Mouse (Mus musculus) midbrain, postnatal 0 days (tissue): Measurements from ENCODE around the gene Il10rb. TPM values are rescaled to one million over a fixed set of nuclear protein-coding genes. Genes with fewer than 3 reads are reported as not detected.

Source experiments
- ATAC-seq: fragments of 200-750 bp; cut with Nextera tagmentation; 2 replicates; pipeline ENCODE4 v1.8.0; 2017; ENCODE audit warnings: moderate number of reproducible peaks, mild to moderate bottlenecking, moderate TSS enrichment, moderate library complexity; ENCODE audit not compliant: low FRiP score
- DNase-seq: peaks from one replicate; pipeline ENCODE4 v3.0.0-alpha.2; 2015; ENCODE audit warnings: low spot score
- H3K27ac ChIP-seq: fragments of 300-500 bp; sonication (generic); 2 replicates; pipeline ENCODE4 v1.5.1; 2014; ENCODE audit warnings: low read depth, mild to moderate bottlenecking, low read length, mixed read lengths
- H3K27me3 ChIP-seq: fragments of 300-500 bp; sonication (generic); 2 replicates; pipeline ENCODE4 v1.6.1; 2014; ENCODE audit warnings: low read length, control low read depth, mixed read lengths; ENCODE audit not compliant: insufficient read depth
- H3K36me3 ChIP-seq: fragments of 300-500 bp; sonication (generic); 2 replicates; pipeline ENCODE4 v1.6.1; 2014; ENCODE audit warnings: low read length, control low read depth, mixed read lengths; ENCODE audit not compliant: insufficient read depth
- H3K4me1 ChIP-seq: fragments of 300-500 bp; sonication (generic); 2 replicates; pipeline ENCODE4 v1.6.1; 2014; ENCODE audit warnings: mild to moderate bottlenecking, control low read depth, antibody characterized with exemption, low read length, mixed read lengths; ENCODE audit not compliant: insufficient read depth
- H3K4me2 ChIP-seq: fragments of 300-500 bp; sonication (generic); 2 replicates; pipeline ENCODE4 v1.6.1; 2014; ENCODE audit warnings: low read depth, mild to moderate bottlenecking, low read length, mixed read lengths; ENCODE audit not compliant: poor library complexity, severe bottlenecking
- H3K4me3 ChIP-seq: fragments of 300-500 bp; sonication (generic); 2 replicates; pipeline ENCODE4 v1.5.1; 2014; ENCODE audit warnings: low read depth, mild to moderate bottlenecking, low read length, moderate library complexity
- H3K9ac ChIP-seq: fragments of 300-500 bp; sonication (generic); replicated peaks from 2 replicates; pipeline ENCODE4 v1.6.1; 2014; ENCODE audit warnings: mild to moderate bottlenecking, low read length, moderate library complexity, mixed read lengths; ENCODE audit not compliant: poor library complexity, severe bottlenecking
- H3K9me3 ChIP-seq: fragments of 300-500 bp; sonication (generic); 2 replicates; pipeline ENCODE4 v1.6.1; 2016; ENCODE audit warnings: low read length, control low read depth
- CTCF ChIP-seq: IDR thresholded peaks from 2 replicates; pipeline ENCODE4 v1.5.1; 2016; ENCODE audit warnings: antibody characterized with exemption, mild to moderate bottlenecking
- WGBS: fragments of 180-500 bp; shearing (Covaris S2); extraction: QIAGEN DNeasy Blood & Tissue Kit; methylation state at CpG from one replicate; pipeline ENCODE4 v1.1.7; 2014; 5-methylcytosine and 5-hydroxymethylcytosine counted together
- polyA plus RNA-seq: library from polyadenylated mRNA; unstranded; fragments of >200 nt; fragmentation: Nextera tagmentation; extraction: Ambion mirVana; gene quantifications from 2 replicates; pipeline ENCODE4 v1.2.1, GENCODE M21; 2015
- total RNA-seq: library from RNA; depleted of rRNA; stranded (reverse); fragments of >200 nt; gene quantifications from 2 replicates; pipeline ENCODE4 v1.2.3, GENCODE M21; 2014

The Il10rb gene
- total and polyA plus RNA-seq, 2 experiments from 2014 or later = 5.5 to 10.5 TPM

DNA sequence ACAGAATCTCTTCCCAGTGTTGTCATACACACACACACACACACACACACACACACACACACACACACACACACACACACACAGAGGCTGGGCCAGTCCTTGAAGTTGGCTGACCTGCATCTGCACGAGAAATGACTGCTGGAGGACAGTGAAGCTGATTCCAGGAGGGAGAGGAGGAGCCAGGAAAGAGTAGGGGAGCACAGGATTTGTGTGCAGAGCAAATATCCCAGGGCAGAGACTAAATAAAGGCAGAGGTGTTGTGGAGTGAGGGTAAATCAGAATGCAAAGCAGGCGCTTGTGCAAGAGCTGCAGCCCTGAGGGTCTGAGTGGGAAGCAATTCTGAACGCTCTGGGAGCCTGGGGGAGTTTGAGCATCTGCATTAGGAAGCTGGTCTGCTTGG is 45.8 kb upstream of the Il10rb start:
- DNase-seq (no peak), ATAC-seq (no peak)
- no peaks in the 10 kb centered on the region for H3K36me3 ChIP-seq
- no peak overlapping the region for H3K4me2 ChIP-seq
- no peak overlapping the region for H3K27ac ChIP-seq
- no peak overlapping the region for H3K9ac ChIP-seq
- WGBS = 41% methylated on average over 3 of the region's 3 CpGs
- TF ChIP-seq CTCF = no peak
- H3K4me1 ChIP-seq = no peaks in the 10 kb centered on the region
- H3K27me3 ChIP-seq = peaks cover 9% of the 10 kb centered on the region; the same call in 1 of the 2 replicates
- H3K9me3 ChIP-seq = no peaks in the 10 kb centered on the region
- no peak overlapping the region for H3K4me3 ChIP-seq

DNA sequence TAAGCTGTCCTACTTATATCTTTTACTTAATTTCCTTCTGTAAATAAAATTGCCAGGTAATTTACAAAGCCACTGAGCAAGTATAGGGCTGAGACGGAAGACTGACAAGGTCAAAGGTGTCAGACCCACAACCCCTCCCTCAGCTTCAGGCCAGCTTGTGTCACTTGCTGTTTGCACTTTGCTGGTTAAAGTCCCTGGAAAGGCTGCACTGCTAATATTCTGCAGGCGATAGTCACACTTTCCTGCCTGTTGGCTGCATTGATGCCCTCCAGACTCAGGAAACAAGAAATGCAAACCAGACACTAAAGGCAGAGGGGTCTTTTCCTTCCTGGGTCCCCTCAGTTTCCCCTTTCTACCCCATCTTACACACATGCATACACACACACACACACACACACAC is 44.0 kb upstream of the Il10rb start:
- Histone ChIP-seq H3K4me2 (no peak overlapping the region), H3K27me3 (0 out of 2 replicates have a peak, but pooled peaks cover 3% of the 10 kb centered on the region), H3K4me1 (no peaks in the 10 kb centered on the region), H3K9ac (no peak overlapping the region), H3K9me3 (no peaks in the 10 kb centered on the region), H3K27ac (no peak overlapping the region), H3K36me3 (no peaks in the 10 kb centered on the region), H3K4me3 (no peak overlapping the region)
- no peak for ATAC-seq
- no peak for DNase-seq
- TF ChIP-seq CTCF = no peak
- WGBS = 72% methylated on average over 2 of the region's 2 CpGs

DNA sequence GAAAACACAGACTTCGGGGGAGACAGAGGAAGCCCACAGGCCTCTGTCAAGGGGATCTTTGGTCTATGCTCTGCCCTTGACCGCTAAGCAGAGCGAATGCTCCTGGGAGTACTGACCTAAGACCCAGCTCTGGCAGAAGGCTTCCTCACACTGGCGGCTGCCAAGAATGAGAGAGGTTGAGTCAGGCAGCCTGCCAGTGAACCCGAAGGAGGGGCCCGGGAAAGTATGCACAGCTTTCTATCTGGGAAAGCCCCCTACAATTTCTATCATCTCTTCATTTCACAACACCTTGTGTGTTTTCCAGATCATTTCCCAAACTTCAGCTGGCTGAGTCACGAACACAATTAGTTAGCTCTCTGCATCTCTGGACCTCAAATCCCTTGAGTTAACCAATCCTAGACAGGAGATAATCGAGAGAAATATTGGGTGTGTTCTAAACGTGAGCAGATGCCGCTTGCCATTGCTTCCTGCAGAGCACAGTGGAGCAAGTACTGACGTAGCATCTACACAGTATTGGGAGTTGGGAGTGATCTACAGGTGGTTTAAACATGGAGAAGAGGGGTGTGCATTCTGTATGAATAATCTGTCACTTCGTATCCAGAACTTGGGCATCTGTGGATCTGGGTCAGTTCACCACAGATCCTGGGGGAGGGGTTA is 43.2 kb upstream of the Il10rb start:
- Histone ChIP-seq H3K4me2 (no peak overlapping the region), H3K27me3 (0 out of 2 replicates have a peak, but pooled peaks cover 1% of the 10 kb centered on the region), H3K27ac (no peak overlapping the region), H3K4me1 (no peaks in the 10 kb centered on the region), H3K4me3 (no peak overlapping the region), H3K36me3 (no peaks in the 10 kb centered on the region), H3K9me3 (no peaks in the 10 kb centered on the region), H3K9ac (no peak overlapping the region)
- 67% methylated on average over 12 of the region's 12 CpGs for WGBS
- DNase-seq (no peak), ATAC-seq (no peak)
- no peak for TF ChIP-seq CTCF

DNA sequence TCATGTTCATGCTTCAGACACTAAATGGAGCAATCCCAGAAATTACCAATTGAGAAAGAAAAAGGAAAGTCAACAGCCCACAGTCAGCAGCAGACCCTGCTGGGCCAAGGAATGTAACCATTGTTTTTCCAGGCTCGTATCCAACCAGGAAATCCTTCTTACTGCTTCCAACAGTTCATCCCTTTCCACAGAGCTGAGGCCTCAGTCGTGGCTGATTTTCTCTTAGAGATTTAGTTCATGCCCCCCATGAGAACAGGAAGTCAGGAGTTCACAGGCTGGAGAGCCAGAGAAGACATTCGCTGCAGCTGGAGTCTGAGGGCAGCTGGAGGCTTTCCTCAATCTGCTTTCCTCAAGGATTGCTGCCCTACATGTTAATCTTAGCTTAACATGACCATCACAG is 42.5 kb upstream of the Il10rb start:
- no peak for ATAC-seq
- H3K27ac ChIP-seq = no peak overlapping the region
- TF ChIP-seq CTCF = no peak
- no peaks in the 10 kb centered on the region for H3K9me3 ChIP-seq
- no peaks in the 10 kb centered on the region for H3K36me3 ChIP-seq
- H3K4me3 ChIP-seq = no peak overlapping the region
- DNase-seq = peak; percentile 49
- no peaks in the 10 kb centered on the region for H3K27me3 ChIP-seq
- no peak overlapping the region for H3K4me2 ChIP-seq
- H3K4me1 ChIP-seq = no peaks in the 10 kb centered on the region
- 34% methylated on average over 3 of the region's 3 CpGs for WGBS
- H3K9ac ChIP-seq = no peak overlapping the region

DNA sequence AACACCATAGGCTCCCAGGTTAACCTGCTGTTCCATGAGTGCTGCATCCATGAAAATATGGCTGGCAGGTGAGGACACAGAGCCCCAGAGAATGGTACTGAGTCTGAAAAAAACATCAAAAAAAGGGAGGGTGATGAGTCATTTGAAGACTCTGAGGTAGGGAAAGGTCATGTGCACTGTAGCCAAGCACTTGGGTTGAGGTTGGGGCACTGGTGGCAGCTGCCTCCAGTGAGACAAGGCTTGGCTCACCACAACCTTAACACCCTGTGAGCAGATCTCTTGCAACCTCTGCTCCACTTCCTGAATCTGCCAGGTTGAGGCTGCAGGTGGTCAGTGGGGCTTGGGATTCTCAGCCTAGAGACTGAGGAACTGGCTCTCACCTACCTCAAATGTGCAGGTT is 39.4 kb upstream of the Il10rb start:
- no peak for ATAC-seq
- H3K4me3 ChIP-seq = no peak overlapping the region
- no peak overlapping the region for H3K9ac ChIP-seq

DNA sequence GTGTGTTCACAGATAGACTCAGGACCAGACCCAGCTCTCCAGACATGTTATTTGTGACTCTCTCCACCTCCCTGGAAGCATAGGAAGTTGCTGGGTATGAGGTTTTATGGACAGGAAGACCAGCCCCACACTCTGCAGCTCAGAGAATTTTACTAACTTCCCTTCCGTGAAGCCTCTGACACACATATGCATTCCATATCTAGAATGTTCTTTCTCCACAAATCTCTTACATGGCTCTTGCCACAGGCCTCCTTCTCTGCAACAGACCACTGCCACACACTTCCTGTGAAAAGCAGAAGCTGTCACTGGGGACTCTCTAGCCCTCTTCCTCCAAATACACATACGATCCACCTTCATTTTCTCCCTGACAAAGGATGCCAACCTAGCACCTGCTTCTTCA is 38.9 kb upstream of the Il10rb start:
- DNase-seq = no peak
- Histone ChIP-seq H3K4me2 (no peak overlapping the region), H3K9ac (no peak overlapping the region), H3K4me1 (no peaks in the 10 kb centered on the region), H3K36me3 (no peaks in the 10 kb centered on the region), H3K27ac (no peak overlapping the region), H3K4me3 (no peak overlapping the region), H3K9me3 (no peaks in the 10 kb centered on the region), H3K27me3 (no peaks in the 10 kb centered on the region)
- no peak for TF ChIP-seq CTCF
- 85% methylated on average over 2 of the region's 2 CpGs for WGBS
- ATAC-seq = no peak

More for the DNA sequence above, 39.4 kb upstream of the Il10rb start:
- no peak overlapping the region for H3K27ac ChIP-seq
- H3K36me3 ChIP-seq = no peaks in the 10 kb centered on the region
- no peak for DNase-seq
- no peak for TF ChIP-seq CTCF
- no peaks in the 10 kb centered on the region for H3K9me3 ChIP-seq
- H3K27me3 ChIP-seq = no peaks in the 10 kb centered on the region
- no peak overlapping the region for H3K4me2 ChIP-seq
- H3K4me1 ChIP-seq = no peaks in the 10 kb centered on the region
